Mouse (Mus musculus) lung, embryonic 16.5 days (tissue): ENCODE data around the gene Cdk17. TPM values are rescaled to one million over a fixed set of nuclear protein-coding genes. Genes with fewer than 3 reads are reported as not detected.
A peak's percentile ranks its signal among the peaks of the same experiment; 100 is the strongest.

Experiments used
- ATAC-seq: fragments of 200-750 bp; cut with Nextera tagmentation; 2 replicates; pipeline ENCODE4 v1.8.0; 2017; ENCODE audit warnings: low read depth, mild to moderate bottlenecking, moderate library complexity
- H3K27ac ChIP-seq: fragments of 300-500 bp; sonication (generic); 2 replicates; pipeline ENCODE4 v1.5.1; 2014; ENCODE audit warnings: mild to moderate bottlenecking, control low read depth, low read length
- H3K27me3 ChIP-seq: fragments of 300-500 bp; sonication (generic); 2 replicates; pipeline ENCODE4 v1.6.1; 2014; ENCODE audit warnings: low read depth, low read length, mixed read lengths; ENCODE audit not compliant: control insufficient read depth, insufficient read depth
- H3K36me3 ChIP-seq: fragments of 300-500 bp; sonication (generic); 2 replicates; pipeline ENCODE4 v1.6.1; 2014; ENCODE audit warnings: low read length; ENCODE audit not compliant: control insufficient read depth, insufficient read depth
- H3K4me1 ChIP-seq: fragments of 300-500 bp; sonication (generic); replicated peaks from 2 replicates; pipeline ENCODE4 v1.6.1; 2014; ENCODE audit warnings: low read length, mixed read lengths; ENCODE audit not compliant: control insufficient read depth, insufficient read depth
- H3K4me2 ChIP-seq: fragments of 300-500 bp; sonication (generic); 2 replicates; pipeline ENCODE4 v1.6.1; 2014; ENCODE audit warnings: low read depth, low read length, control low read depth
- H3K4me3 ChIP-seq: fragments of 300-500 bp; sonication (generic); 2 replicates; pipeline ENCODE4 v1.5.1; 2014; ENCODE audit warnings: mild to moderate bottlenecking, low read length, control low read depth
- H3K9ac ChIP-seq: fragments of 300-500 bp; sonication (generic); 2 replicates; pipeline ENCODE4 v1.6.1; 2014; ENCODE audit warnings: low read length, control low read depth
- H3K9me3 ChIP-seq: fragments of 300-500 bp; sonication (generic); 2 replicates; pipeline ENCODE4 v1.6.1; 2016; ENCODE audit warnings: low read length; ENCODE audit not compliant: control insufficient read depth
- WGBS: fragments of 180-500 bp; shearing (Covaris S2); extraction: QIAGEN DNeasy Blood & Tissue Kit; methylation state at CpG from one replicate; pipeline ENCODE4 v1.1.7; 2014; 5-methylcytosine and 5-hydroxymethylcytosine counted together
- polyA plus RNA-seq: library from polyadenylated mRNA; unstranded; fragments of >200 nt; fragmentation: Nextera tagmentation; extraction: Ambion mirVana; gene quantifications from 2 replicates; pipeline ENCODE4 v1.2.1, GENCODE M21; 2015

Cdk17 gene
- polyA plus RNA-seq, 1 experiment from 2014 or later: 15.0 TPM

DNA sequence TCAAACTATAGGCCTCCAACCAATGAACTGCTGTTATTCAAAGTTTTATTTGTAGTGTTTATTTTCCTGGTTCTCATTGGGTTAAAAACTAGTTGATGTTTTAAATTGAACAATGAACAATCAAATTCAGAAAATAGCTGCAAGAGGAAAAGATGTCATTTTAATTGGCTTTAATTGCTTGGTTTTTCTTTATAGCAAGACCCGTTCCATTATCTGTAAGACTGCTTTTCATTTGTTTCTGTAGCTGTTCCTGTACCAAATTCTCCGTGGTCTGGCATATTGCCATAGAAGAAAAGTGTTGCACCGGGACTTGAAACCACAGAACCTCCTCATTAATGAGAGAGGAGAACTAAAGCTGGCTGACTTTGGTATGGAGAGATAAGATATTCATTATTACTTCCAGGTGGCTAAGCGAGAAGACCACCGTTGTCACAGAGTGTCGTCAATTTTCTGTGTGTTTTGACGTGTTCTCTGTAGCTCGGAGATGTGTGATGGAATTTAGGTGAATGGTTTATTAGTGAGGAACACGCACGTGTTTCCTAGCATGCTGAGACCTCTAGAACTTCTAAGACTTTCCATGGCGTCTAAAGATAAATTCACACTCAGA, 67.8 kb downstream of the Cdk17 start:
- no peak overlapping the region for H3K9ac ChIP-seq
- peaks cover 10% of the 10 kb centered on the region for H3K36me3 ChIP-seq
- no peaks in the 10 kb centered on the region for H3K27me3 ChIP-seq
- no peak overlapping the region for H3K4me3 ChIP-seq
- no peak overlapping the region for H3K27ac ChIP-seq
- peaks cover 3% of the 10 kb centered on the region; the same call in 1 of the 2 replicates for H3K4me1 ChIP-seq
- H3K4me2 ChIP-seq: no peak overlapping the region
- H3K9me3 ChIP-seq: no peaks in the 10 kb centered on the region
- no peak for ATAC-seq
- 53% methylated on average over 11 of the region's 11 CpGs for WGBS

DNA sequence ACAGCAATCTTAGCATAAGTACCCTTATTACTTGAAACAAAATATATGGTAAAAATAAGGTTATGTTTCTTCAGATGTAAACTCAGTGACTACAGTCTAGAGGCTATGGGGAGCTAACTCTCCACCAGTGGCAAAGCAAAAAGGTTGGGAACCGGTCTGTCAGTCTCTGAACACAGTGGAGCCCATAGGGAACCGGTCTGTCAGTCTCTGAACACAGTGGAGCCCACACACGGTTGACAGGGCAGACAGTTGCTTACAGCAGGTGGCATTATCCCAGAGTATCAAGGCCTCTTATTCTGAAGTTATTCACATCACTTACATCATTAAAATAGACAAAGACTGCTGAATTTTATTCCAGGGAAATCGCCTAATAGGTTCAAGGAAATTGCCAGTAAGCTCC, 70.8 kb downstream of the Cdk17 start:
- H3K4me1 ChIP-seq: peaks cover 3% of the 10 kb centered on the region; the same call in 1 of the 2 replicates
- no peak for ATAC-seq
- no peaks in the 10 kb centered on the region for H3K27me3 ChIP-seq
- H3K9ac ChIP-seq: no peak overlapping the region
- peaks cover 15% of the 10 kb centered on the region for H3K36me3 ChIP-seq
- no peak overlapping the region for H3K27ac ChIP-seq
- 82% methylated on average over 4 of the region's 4 CpGs for WGBS
- no peak overlapping the region for H3K4me3 ChIP-seq
- no peak overlapping the region for H3K4me2 ChIP-seq
- no peaks in the 10 kb centered on the region for H3K9me3 ChIP-seq

DNA sequence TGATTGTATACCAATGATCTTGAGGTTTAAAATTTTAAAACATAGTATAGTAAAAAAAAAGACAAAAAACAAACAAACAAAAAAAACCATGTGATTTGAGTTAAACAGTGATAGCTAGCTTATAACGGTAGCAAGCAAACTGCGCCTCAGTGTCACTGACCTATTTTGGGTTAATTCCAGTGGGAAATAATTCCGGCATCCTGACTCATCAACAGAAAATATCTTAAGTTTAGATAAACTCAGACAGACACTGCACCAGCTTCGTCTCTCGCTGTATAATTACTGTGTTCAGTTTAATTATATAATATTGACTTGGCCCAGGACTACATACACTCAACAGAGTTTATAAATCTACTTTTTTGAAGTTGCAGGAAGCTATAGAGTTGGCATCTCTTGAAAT, 71.2 kb downstream of the Cdk17 start:
- Histone ChIP-seq H3K36me3 (peaks cover 16% of the 10 kb centered on the region), H3K4me3 (no peak overlapping the region), H3K27me3 (no peaks in the 10 kb centered on the region), H3K4me1 (peaks cover 3% of the 10 kb centered on the region; the same call in 1 of the 2 replicates), H3K27ac (no peak overlapping the region), H3K4me2 (no peak overlapping the region), H3K9ac (no peak overlapping the region), H3K9me3 (no peaks in the 10 kb centered on the region)
- 80% methylated on average over 5 of the region's 5 CpGs for WGBS
- no peak for ATAC-seq

DNA sequence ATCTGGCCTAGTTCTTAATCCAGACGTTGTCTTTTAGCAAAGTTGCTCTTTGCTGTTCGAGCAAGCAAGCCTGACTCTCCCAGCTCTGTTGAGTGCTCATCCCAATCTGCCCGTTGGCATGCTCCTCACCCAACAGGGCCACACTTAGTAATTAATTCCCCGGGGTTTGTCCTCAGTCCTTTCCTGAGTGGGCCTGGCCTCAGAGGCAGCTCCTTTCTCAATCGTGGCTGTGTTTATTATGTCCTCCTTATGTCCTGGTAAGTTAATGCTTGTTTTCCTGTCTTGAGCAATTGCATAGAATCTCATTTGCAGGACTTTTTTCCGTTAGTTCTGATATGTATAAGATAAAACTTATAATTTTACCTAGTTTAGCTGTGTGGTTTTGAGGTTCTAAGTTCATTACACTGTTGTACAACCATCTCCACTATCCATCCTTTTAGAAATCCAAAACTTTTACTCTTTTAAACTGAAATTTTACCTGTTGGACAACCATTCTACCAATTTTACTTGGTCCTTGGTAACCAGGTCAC, 73.1 kb downstream of the Cdk17 start:
- Histone ChIP-seq H3K27me3 (no peaks in the 10 kb centered on the region), H3K4me1 (no peaks in the 10 kb centered on the region), H3K9me3 (no peaks in the 10 kb centered on the region), H3K4me3 (no peak overlapping the region), H3K36me3 (peaks cover 21% of the 10 kb centered on the region), H3K9ac (no peak overlapping the region), H3K27ac (no peak overlapping the region), H3K4me2 (no peak overlapping the region)
- WGBS: 79% methylated on average over 6 of the region's 6 CpGs
- no peak for ATAC-seq

DNA sequence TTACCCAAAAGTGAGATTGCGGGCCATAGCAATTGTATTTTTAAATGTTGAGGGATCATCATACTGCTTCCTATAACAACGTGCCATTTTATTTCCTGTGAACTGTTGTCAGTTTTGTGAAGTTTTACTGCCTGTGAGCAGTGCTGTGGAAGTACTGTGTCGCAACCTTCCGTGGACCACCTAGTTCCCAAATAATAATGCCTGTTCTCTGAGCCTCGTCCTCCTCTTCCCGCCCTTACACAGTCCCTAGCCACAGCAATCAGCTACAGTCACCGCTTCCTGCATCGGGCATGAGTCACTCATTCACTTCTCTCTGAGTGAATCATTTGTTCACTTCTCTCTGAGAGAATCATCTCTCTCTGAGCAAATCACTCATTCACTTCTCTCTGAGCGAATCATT, 74.0 kb downstream of the Cdk17 start:
- Histone ChIP-seq H3K27me3 (no peaks in the 10 kb centered on the region), H3K9me3 (no peaks in the 10 kb centered on the region), H3K4me2 (no peak overlapping the region), H3K27ac (no peak overlapping the region), H3K36me3 (peaks cover 23% of the 10 kb centered on the region), H3K4me3 (no peak overlapping the region), H3K4me1 (no peaks in the 10 kb centered on the region), H3K9ac (no peak overlapping the region)
- ATAC-seq: no peak
- 88% methylated on average over 9 of the region's 9 CpGs for WGBS

DNA sequence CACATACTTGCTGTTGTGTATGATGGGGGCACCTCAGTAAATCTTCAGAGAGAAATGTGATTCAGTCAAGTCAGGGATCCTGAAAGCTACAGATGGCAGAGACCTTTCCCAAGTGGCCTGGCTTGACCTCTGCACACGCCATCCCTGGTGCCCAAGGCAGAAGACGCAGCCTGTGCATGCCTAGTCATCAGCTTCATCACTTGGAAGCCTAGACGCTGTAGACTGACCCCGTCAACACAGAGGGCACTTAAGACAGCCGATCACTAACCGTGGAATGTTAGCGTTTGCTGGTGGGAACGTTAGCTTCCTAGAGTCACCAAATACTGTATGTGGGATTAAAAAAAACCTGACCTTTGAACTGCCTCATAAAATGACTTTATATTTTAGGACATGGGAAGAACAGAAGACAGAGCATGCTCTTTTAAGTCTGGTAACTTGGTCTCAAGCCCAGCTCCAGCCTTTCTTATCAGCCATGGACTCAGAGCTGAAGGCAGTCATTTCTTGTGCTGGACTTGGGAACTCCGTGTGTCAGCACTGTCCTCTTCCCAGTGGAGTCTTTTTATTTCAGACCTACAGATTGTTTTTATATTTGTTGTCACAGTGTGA, 78.6 kb downstream of the Cdk17 start:
- Histone ChIP-seq H3K27me3 (no peaks in the 10 kb centered on the region), H3K9ac (no peak overlapping the region), H3K4me3 (no peak overlapping the region), H3K4me2 (no peak overlapping the region), H3K36me3 (peaks cover 19% of the 10 kb centered on the region), H3K27ac (no peak overlapping the region), H3K9me3 (no peaks in the 10 kb centered on the region), H3K4me1 (0 out of 2 replicates have a peak, but pooled peaks cover 3% of the 10 kb centered on the region)
- ATAC-seq: peak; percentile 45; the same call in 1 of the 2 replicates
- 41% methylated on average over 9 of the region's 9 CpGs for WGBS

DNA sequence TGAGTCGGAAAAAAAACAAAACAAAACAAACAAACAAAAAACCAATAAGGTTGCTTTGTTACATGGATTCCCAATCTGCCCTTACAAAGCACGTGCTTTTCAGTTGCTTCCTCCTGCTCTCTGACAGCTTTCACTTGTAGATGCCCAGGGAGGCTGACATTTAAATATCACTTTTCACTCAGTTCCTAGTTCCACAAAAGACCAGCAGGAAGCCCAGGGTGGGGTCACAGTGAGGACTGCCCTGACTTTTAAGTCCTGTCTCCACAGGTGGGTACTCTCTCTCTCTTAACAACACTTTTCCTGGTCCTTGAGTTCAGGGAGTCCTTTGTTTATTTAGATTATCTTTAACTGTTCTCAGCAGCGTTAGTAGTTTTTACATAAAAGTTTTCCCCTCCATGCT, 81.5 kb downstream of the Cdk17 start:
- no peak overlapping the region for H3K4me3 ChIP-seq
- no peaks in the 10 kb centered on the region for H3K9me3 ChIP-seq
- ATAC-seq: no peak
- no peaks in the 10 kb centered on the region for H3K27me3 ChIP-seq
- H3K4me1 ChIP-seq: 0 out of 2 replicates have a peak, but pooled peaks cover 3% of the 10 kb centered on the region
- peaks cover 7% of the 10 kb centered on the region for H3K36me3 ChIP-seq
- no peak overlapping the region for H3K27ac ChIP-seq
- H3K9ac ChIP-seq: no peak overlapping the region
- H3K4me2 ChIP-seq: no peak overlapping the region
- 18% methylated on average over 3 of the region's 3 CpGs for whole genome bisulfite sequencing

DNA sequence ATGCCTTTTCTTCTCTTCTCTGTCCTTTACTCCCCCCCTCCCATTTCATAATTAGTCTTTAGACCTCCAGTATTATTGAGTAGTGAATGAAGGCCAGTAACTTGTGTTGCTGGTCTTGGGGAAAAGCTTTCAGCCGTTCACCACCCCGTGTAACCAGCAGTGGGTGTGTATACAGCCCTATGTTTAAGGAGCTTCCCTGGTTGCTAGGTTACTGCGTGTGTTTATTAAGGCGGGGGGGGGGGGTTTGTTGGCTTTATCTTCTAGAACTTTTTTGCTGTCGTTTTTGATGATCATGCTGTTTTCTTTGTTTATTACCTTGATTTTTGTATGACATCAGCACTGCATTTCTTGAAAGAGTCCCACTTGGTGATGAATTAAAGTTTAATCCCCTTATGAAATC, 82.2 kb downstream of the Cdk17 start:
- H3K27me3 ChIP-seq: no peaks in the 10 kb centered on the region
- peaks cover 10% of the 10 kb centered on the region for H3K36me3 ChIP-seq
- no peak for ATAC-seq
- H3K4me2 ChIP-seq: no peak overlapping the region
- H3K4me3 ChIP-seq: no peak overlapping the region
- H3K9ac ChIP-seq: no peak overlapping the region
- no peak overlapping the region for H3K27ac ChIP-seq
- no peaks in the 10 kb centered on the region for H3K9me3 ChIP-seq
- H3K4me1 ChIP-seq: peaks cover 8% of the 10 kb centered on the region
- WGBS: 11% methylated on average over 5 of the region's 5 CpGs

DNA sequence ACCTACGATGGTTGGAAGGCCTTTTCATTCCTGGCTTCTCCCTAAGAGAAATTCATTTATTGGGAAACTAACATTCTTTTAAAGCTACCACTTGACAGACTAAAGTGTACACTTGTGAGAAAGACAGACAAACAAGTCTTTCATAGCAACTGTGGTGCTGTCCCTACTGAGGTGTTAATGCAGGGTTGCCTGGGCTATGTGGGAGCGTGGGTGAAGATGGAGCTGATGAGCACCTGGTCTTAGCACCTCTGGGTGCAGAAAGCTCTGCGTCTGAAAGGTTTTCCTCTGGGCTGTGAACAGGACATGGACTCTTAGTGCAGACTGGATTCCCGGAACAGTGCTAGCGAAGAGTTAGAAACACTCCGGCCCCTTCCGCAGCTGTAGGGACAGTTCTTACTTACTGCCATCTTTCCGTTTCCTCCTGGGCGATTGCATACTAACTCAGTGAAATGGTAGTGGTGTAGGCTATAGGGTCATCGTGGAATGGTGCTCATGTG, 83.6 kb downstream of the Cdk17 start:
- Histone ChIP-seq H3K36me3 (peaks cover 10% of the 10 kb centered on the region), H3K9me3 (no peaks in the 10 kb centered on the region), H3K4me3 (no peak overlapping the region), H3K9ac (no peak overlapping the region), H3K27me3 (no peaks in the 10 kb centered on the region), H3K4me2 (no peak overlapping the region), H3K4me1 (peaks cover 10% of the 10 kb centered on the region), H3K27ac (no peak overlapping the region)
- 81% methylated on average over 10 of the region's 10 CpGs for WGBS
- no peak for ATAC-seq
